Mouse (Mus musculus) heart, adult 2 months (tissue): ENCODE results near the gene Gm28539.
"Not testable (repeated sequence)": the region's sequence is repeated elsewhere in the genome, so short reads cannot be mapped to it uniquely, and the experiment has no call there.

Source experiments
- CTCF ChIP-seq: fragments of 200-600 bp; IDR thresholded peaks from 2 replicates; pipeline ENCODE4 v1.8.1; 2022; ENCODE audit warnings: antibody characterized with exemption, mild to moderate bottlenecking, moderate library complexity
- POLR2A ChIP-seq: fragments of 200-500 bp; IDR thresholded peaks from 2 replicates; pipeline ENCODE4 v1.6.1; 2011; ENCODE audit warnings: mild to moderate bottlenecking, low read depth, low read length, control low read depth; ENCODE audit not compliant: insufficient read depth

DNA sequence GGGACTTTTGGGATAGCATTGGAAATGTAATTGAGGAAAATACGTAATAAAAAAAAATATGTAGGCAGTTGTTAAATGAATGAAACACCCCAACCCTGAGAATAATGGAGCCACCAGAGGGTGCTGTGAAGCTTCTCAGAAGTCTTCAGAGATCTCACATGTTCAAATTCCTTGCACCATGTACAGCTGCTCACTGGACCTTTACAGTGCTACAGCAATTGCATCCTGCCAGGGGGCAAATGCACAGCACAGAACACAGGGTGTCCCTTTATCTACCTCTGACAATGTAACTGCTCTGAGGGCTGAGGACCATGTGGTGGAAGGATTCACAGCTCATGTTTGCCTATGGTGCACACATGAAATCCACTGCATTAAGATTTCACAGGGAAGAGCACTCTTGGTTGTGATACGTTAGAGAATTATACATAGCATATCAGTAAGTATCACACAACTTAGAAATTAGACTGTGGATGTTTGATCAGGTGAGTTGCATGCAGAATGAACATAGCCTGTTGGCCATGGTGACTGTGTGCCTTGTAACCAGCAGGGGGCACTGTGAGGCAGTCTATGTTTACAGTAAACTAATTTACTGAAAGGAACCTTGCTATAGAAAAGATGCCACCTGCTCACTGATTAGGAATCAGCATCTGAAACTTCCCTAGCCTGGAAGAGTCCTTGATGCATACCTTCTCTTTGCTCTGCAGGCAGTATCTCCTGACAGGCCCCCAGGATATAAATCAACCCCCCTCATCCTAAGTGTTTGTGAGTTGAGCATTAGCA, 166.4 kb downstream of the Gm28539 start:
- peak; percentile 48 for TF ChIP-seq CTCF
- not testable (repeated sequence) for TF ChIP-seq POLR2A
